Mouse (Mus musculus) hindbrain, postnatal 0 days (tissue): ENCODE measurements around the gene Mcoln1. TPM values are rescaled to one million over a fixed set of nuclear protein-coding genes. Genes with fewer than 3 reads are reported as not detected.
A peak's percentile ranks its signal among the peaks of the same experiment; 100 is the strongest.

Experiments
- ATAC-seq: fragments of 200-750 bp; cut with Nextera tagmentation; 2 replicates; pipeline ENCODE4 v1.8.0; 2017; ENCODE audit warnings: mild to moderate bottlenecking, moderate TSS enrichment, moderate library complexity
- DNase-seq: peaks from one replicate; pipeline ENCODE4 v3.0.0-alpha.2; 2015; ENCODE audit warnings: low spot score
- H3K27ac ChIP-seq: fragments of 300-500 bp; sonication (generic); 2 replicates; pipeline ENCODE4 v1.5.1; 2014; ENCODE audit warnings: mild to moderate bottlenecking
- H3K27me3 ChIP-seq: fragments of 300-500 bp; sonication (generic); 2 replicates; pipeline ENCODE4 v1.6.1; 2014; ENCODE audit warnings: low read length, mixed read lengths; ENCODE audit not compliant: insufficient read depth
- H3K36me3 ChIP-seq: fragments of 300-500 bp; sonication (generic); 2 replicates; pipeline ENCODE4 v1.6.1; 2014; ENCODE audit warnings: low read length, mixed read lengths; ENCODE audit not compliant: insufficient read depth
- H3K4me1 ChIP-seq: fragments of 300-500 bp; sonication (generic); 2 replicates; pipeline ENCODE4 v1.6.1; 2014; ENCODE audit warnings: antibody characterized with exemption, low read length, mixed read lengths; ENCODE audit not compliant: insufficient read depth
- H3K4me2 ChIP-seq: fragments of 300-500 bp; sonication (generic); 2 replicates; pipeline ENCODE4 v1.6.1; 2014; ENCODE audit warnings: low read depth, mild to moderate bottlenecking, low read length, moderate library complexity, mixed read lengths
- H3K4me3 ChIP-seq: fragments of 300-500 bp; sonication (generic); 2 replicates; pipeline ENCODE4 v1.5.1; 2014; ENCODE audit warnings: low read length
- H3K9ac ChIP-seq: fragments of 300-500 bp; sonication (generic); replicated peaks from 2 replicates; pipeline ENCODE4 v1.6.1; 2014; ENCODE audit warnings: mild to moderate bottlenecking, low read length, moderate library complexity, mixed read lengths
- H3K9me3 ChIP-seq: fragments of 300-500 bp; sonication (generic); 2 replicates; pipeline ENCODE4 v1.6.1; 2016; ENCODE audit warnings: low read length, mixed read lengths
- CTCF ChIP-seq: IDR thresholded peaks from 2 replicates; pipeline ENCODE4 v1.5.1; 2016; ENCODE audit warnings: antibody characterized with exemption, control low read depth, low read depth
- WGBS: fragments of 180-500 bp; shearing (Covaris S2); extraction: QIAGEN DNeasy Blood & Tissue Kit; methylation state at CpG from one replicate; pipeline ENCODE4 v1.1.7; 2014; 5-methylcytosine and 5-hydroxymethylcytosine counted together
- polyA plus RNA-seq: library from polyadenylated mRNA; unstranded; fragments of >200 nt; fragmentation: Nextera tagmentation; extraction: Ambion mirVana; gene quantifications from 2 replicates; pipeline ENCODE4 v1.2.1, GENCODE M21; 2015
- total RNA-seq: library from RNA; depleted of rRNA; stranded (reverse); fragments of >200 nt; gene quantifications from 2 replicates; pipeline ENCODE4 v1.2.3, GENCODE M21; 2014

The Mcoln1 gene
- total and polyA plus RNA-seq, 2 experiments from 2014 or later: 96.8 to 140 TPM

GRCm38 (mm10) chr8:3496428-3496748 lies 3.9 kb upstream of the Mcoln1 start:
- Histone ChIP-seq H3K9me3 (no peaks in the 10 kb centered on the region), H3K4me1 (peaks cover 7% of the 10 kb centered on the region), H3K27ac (no peak overlapping the region), H3K27me3 (no peaks in the 10 kb centered on the region), H3K4me3 (no peak overlapping the region), H3K36me3 (peaks cover 17% of the 10 kb centered on the region), H3K4me2 (no peak overlapping the region), H3K9ac (no peak overlapping the region)
- 94% methylated on average over 15 of the region's 15 CpGs for WGBS
- DNase-seq: no peak
- no peak for TF ChIP-seq CTCF
- ATAC-seq: no peak

GRCm38 (mm10) chr8:3498583-3498982 lies 1.7 kb upstream of the Mcoln1 start:
- Histone ChIP-seq H3K4me3 (no peak overlapping the region), H3K9me3 (no peaks in the 10 kb centered on the region), H3K27ac (no peak overlapping the region), H3K9ac (no peak overlapping the region), H3K4me1 (peaks cover 14% of the 10 kb centered on the region), H3K27me3 (no peaks in the 10 kb centered on the region), H3K36me3 (peaks cover 17% of the 10 kb centered on the region), H3K4me2 (no peak overlapping the region)
- DNase-seq (no peak), ATAC-seq (no peak)
- TF ChIP-seq CTCF: no peak
- WGBS: 85% methylated on average over 3 of the region's 3 CpGs

- TF ChIP-seq CTCF: no peak
- H3K9ac ChIP-seq: peak overlapping the region; percentile 83
- peaks cover 17% of the 10 kb centered on the region for H3K36me3 ChIP-seq
- H3K27me3 ChIP-seq: no peaks in the 10 kb centered on the region
- H3K4me2 ChIP-seq: peak overlapping the region; percentile 87
- H3K4me3 ChIP-seq: peak overlapping the region; percentile 88
- no peak for DNase-seq
- peaks cover 14% of the 10 kb centered on the region for H3K4me1 ChIP-seq
- WGBS: 3% methylated on average over 8 of the region's 8 CpGs
- no peaks in the 10 kb centered on the region for H3K9me3 ChIP-seq
- no peak for ATAC-seq
- H3K27ac ChIP-seq: peak overlapping the region; percentile 87
These were observed 506 bp upstream of the Mcoln1 start for GRCm38 (mm10) chr8:3499751-3500150.

GRCm38 (mm10) chr8:3502217-3502616 lies 2.0 kb downstream of the Mcoln1 start:
- no peak for TF ChIP-seq CTCF
- DNase-seq: no peak
- H3K27ac ChIP-seq: no peak overlapping the region

GRCm38 (mm10) chr8:3507979-3508754 lies 7.9 kb downstream of the Mcoln1 start:
- Histone ChIP-seq H3K27me3 (no peaks in the 10 kb centered on the region), H3K27ac (no peak overlapping the region), H3K36me3 (peaks cover 56% of the 10 kb centered on the region; the same call in 1 of the 2 replicates), H3K4me2 (no peak overlapping the region), H3K4me3 (no peak overlapping the region), H3K4me1 (no peaks in the 10 kb centered on the region), H3K9ac (no peak overlapping the region), H3K9me3 (no peaks in the 10 kb centered on the region)
- WGBS: 90% methylated on average over 6 of the region's 6 CpGs
- DNase-seq (no peak), ATAC-seq (no peak)
- no peak for TF ChIP-seq CTCF

More at GRCm38 (mm10) chr8:3502217-3502616, 2.0 kb downstream of the Mcoln1 start:
- ATAC-seq: no peak
- Histone ChIP-seq H3K36me3 (peaks cover 12% of the 10 kb centered on the region; the same call in 1 of the 2 replicates), H3K4me1 (peaks cover 14% of the 10 kb centered on the region), H3K4me3 (no peak overlapping the region), H3K4me2 (no peak overlapping the region), H3K27me3 (no peaks in the 10 kb centered on the region), H3K9ac (no peak overlapping the region), H3K9me3 (no peaks in the 10 kb centered on the region)
- 67% methylated on average over 4 of the region's 4 CpGs for WGBS

- DNase-seq (no peak), ATAC-seq (no peak)
- 27% methylated on average over 13 of the region's 13 CpGs for WGBS
- no peaks in the 10 kb centered on the region for H3K9me3 ChIP-seq
- H3K27me3 ChIP-seq: no peaks in the 10 kb centered on the region
- H3K4me3 ChIP-seq: peak overlapping the region; percentile 53
- H3K36me3 ChIP-seq: peaks cover 34% of the 10 kb centered on the region; the same call in 1 of the 2 replicates
- 0 out of 2 replicates have a peak, but pooled peaks cover 4% of the 10 kb centered on the region for H3K4me1 ChIP-seq
- peak overlapping the region; percentile 86 for H3K27ac ChIP-seq
- TF ChIP-seq CTCF: no peak
- H3K4me2 ChIP-seq: peak overlapping the region; percentile 93
- peak overlapping the region; percentile 63 for H3K9ac ChIP-seq
These were observed 14.5 kb downstream of the Mcoln1 start for GRCm38 (mm10) chr8:3514681-3515247.

- Histone ChIP-seq H3K9ac (peak within 1 kb of the TSS; percentile 63), H3K27ac (peak within 1 kb of the TSS; percentile 86), H3K4me1 (0 out of 2 replicates have a peak, but pooled peaks cover 4% of the 10 kb centered on the region), H3K27me3 (no peaks in the 10 kb centered on the region), H3K4me2 (peak within 1 kb of the TSS; percentile 93), H3K9me3 (no peaks in the 10 kb centered on the region), H3K36me3 (peaks cover 33% of the 10 kb centered on the region; the same call in 1 of the 2 replicates), H3K4me3 (peak within 1 kb of the TSS; percentile 53)
- ATAC-seq (peak; percentile 73), DNase-seq (peak; percentile 92)
- no peak for TF ChIP-seq CTCF
- WGBS: under 1% methylated on average over 25 of the region's 25 CpGs
These were observed 15.0 kb downstream of the Mcoln1 start, which contains the start of gene Pnpla6 for GRCm38 (mm10) chr8:3515260-3515671. TSS of gene Pnpla6 (plus strand) at chr8:3515384.
